Mouse (Mus musculus): ENCODE data around the gene Hspb1. TPM values are rescaled to one million over a fixed set of nuclear protein-coding genes. Genes with fewer than 3 reads are reported as not detected.

Gene Hspb1
- total and polyA plus RNA-seq, 3 experiments = not detected

DNA sequence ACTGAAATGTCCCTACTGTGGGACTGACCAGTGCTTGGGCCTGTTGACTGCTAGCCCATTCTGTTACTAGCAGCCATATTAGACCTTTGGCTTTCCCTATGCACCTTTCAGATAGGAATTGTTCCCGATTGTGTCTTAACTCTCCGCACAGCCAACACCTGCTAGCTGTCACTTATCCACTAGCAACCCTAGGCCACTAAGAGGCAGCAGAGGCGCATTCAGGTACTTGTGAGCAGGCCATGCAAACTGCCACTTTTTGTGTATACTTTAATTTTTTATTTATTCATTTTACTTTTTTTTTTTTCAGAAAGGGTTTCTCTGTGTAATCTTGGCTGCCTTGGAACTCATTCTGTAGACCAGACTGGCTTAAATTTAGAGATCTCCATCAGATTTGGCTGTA lies 13.0 kb downstream of the Hspb1 start:
- peaks cover 43% of the 10 kb centered on the region for H3K36me3 ChIP-seq (replicated peaks)
- H3K27me3 ChIP-seq (ENCODE audit: insufficient read depth, low read length) = no peaks in the 10 kb centered on the region
- no peaks in the 10 kb centered on the region for H3K9me3 ChIP-seq (replicated peaks)
- DNase-seq (ENCODE audit: low spot score) = no peak
- ATAC-seq (ENCODE audit: extremely low read depth, insufficient number of reproducible peaks, low FRiP score, poor library complexity, severe bottlenecking) = no peak
- peaks cover 7% of the 10 kb centered on the region for H3K4me1 ChIP-seq (ENCODE audit: insufficient read depth, low read depth, low read length)
- TF ChIP-seq CTCF (IDR thresholded peaks at IDR 0.05; ENCODE audit: low read depth, low read length) (no peak), GATA2 (IDR thresholded peaks at IDR 0.05; ENCODE audit: borderline replicate concordance, low read depth, low read length) (no peak), GATA1 (IDR thresholded peaks at IDR 0.05; ENCODE audit: borderline replicate concordance, low read length) (no peak)
- H3K4me3 ChIP-seq (ENCODE audit: low read depth, low read length) = no peak overlapping the region

DNA sequence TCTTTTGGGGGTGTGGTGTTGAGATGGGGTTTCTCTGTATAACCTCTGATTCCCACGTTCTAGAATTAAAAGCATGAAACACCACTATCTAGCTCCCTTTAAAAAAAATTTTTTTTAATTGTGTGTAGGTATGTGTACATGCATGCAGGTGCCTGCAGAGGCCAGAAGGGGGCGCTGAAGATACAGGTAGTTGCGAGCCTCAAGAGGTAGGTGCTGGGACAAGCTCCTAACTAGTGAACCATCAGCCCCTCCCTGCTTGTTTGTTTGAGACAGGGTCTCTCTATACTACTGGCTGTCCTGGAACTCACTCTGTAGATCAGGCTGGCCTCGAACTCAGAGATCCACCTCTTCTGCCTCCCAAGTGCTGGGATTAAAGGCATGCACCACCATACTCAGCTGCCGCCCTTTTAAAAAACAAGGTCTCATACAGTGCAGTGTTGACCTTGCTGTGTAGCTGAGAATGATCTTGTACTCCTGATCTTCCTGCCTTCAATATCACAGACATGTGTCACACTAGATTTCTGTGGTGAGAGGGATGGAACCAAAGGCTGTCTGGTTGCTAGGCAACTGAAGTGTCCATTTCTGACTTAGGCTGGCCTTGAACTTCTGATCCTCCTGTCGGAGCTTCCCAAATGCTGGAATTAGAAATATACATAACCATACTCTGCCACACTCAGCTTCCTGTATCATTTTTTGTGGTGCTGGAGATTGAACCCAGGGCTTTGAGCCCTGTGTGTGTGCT lies 13.8 kb downstream of the Hspb1 start:
- DNase-seq (ENCODE audit: low spot score) = no peak
- no peaks in the 10 kb centered on the region for H3K9me3 ChIP-seq (replicated peaks)
- ATAC-seq (ENCODE audit: extremely low read depth, insufficient number of reproducible peaks, low FRiP score, poor library complexity, severe bottlenecking) = no peak
- peaks cover 15% of the 10 kb centered on the region for H3K4me1 ChIP-seq (ENCODE audit: insufficient read depth, low read depth, low read length)
- peaks cover 51% of the 10 kb centered on the region for H3K36me3 ChIP-seq (replicated peaks)
- TF ChIP-seq POLR2AphosphoS5 (IDR thresholded peaks at IDR 0.05; ENCODE audit: insufficient replicate concordance, low read depth, low read length) (no peak), GATA1 (IDR thresholded peaks at IDR 0.05; ENCODE audit: borderline replicate concordance, low read length) (no peak), CTCF (IDR thresholded peaks at IDR 0.05; ENCODE audit: low read depth, low read length) (peak; percentile 30; the same call in 1 of the 2 replicates)
- H3K4me3 ChIP-seq (ENCODE audit: low read depth, low read length) = no peak overlapping the region
- no peaks in the 10 kb centered on the region for H3K27me3 ChIP-seq (ENCODE audit: insufficient read depth, low read length)

DNA sequence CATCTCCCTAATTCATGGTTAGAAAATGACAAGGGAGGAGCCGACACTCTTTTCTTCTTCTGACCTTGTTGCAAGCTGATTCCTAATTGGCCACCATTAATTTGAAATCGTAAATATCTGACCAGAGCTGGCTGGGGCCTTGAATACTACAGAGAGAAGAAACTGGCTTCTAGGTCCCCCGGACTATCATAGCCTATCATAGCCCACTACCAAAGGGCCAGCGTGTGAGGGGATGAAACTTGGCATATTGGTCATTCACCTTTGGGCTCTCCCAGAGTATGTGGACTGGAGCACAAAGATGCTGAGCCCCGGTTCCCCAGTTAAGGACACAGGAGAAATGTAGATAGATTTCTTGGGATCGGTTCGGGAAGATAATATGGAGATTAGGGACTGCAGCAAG lies 15.3 kb downstream of the Hspb1 start:
- no peak for DNase-seq (ENCODE audit: low spot score)
- peaks cover 30% of the 10 kb centered on the region for H3K4me1 ChIP-seq (ENCODE audit: insufficient read depth, low read depth, low read length)
- no peaks in the 10 kb centered on the region for H3K27me3 ChIP-seq (ENCODE audit: insufficient read depth, low read length)
- H3K36me3 ChIP-seq (replicated peaks) = peaks cover 60% of the 10 kb centered on the region
- no peak for ATAC-seq (ENCODE audit: extremely low read depth, insufficient number of reproducible peaks, low FRiP score, poor library complexity, severe bottlenecking)
- H3K4me3 ChIP-seq (ENCODE audit: low read depth, low read length) = no peak overlapping the region
- H3K9me3 ChIP-seq (replicated peaks) = no peaks in the 10 kb centered on the region
- TF ChIP-seq GATA2 (IDR thresholded peaks at IDR 0.05; ENCODE audit: borderline replicate concordance, low read depth, low read length) = no peak
- no peak for TF ChIP-seq CTCF (IDR thresholded peaks at IDR 0.05; ENCODE audit: low read depth, low read length)
- no peak for TF ChIP-seq POLR2AphosphoS5 (IDR thresholded peaks at IDR 0.05; ENCODE audit: insufficient replicate concordance, low read depth, low read length)
- TF ChIP-seq TAL1 (conservative IDR thresholded peaks at IDR 0.05; ENCODE audit: low read depth, low read length) = no peak
- no peak for TF ChIP-seq GATA1 (IDR thresholded peaks at IDR 0.05; ENCODE audit: borderline replicate concordance, low read length)

DNA sequence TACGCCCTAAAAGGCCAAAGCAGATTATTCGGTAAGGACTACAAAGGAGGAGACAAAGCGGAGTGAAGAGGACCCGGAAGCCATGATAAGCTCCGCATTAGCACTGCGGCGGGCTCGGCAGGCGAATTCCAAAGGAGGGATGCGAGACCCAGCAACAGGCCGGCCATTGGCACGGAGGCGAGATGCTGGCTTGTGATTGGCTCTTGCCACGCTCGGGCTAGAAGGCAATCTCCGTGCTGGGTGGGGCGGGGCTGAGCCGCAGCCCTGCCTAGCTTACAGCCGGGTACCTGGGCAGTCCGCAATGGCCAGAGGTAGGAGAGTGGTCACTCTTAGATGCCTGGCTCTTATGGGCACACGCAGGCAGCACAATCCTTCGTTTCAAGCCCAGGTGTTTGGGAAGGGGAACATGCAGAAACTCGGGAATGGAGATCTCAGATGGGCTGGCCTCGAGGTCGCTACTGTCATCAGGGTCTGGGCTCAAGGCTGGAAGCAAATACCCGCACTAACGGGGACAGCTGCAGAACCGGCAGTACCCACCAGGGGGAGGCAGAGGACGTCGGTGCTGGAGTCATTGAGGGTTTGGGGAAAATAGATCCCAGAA lies 15.9 kb downstream of the Hspb1 start:
- no peak overlapping the region for H3K4me3 ChIP-seq (ENCODE audit: low read depth, low read length)
- H3K9me3 ChIP-seq (replicated peaks) = no peaks in the 10 kb centered on the region
- H3K27me3 ChIP-seq (ENCODE audit: insufficient read depth, low read length) = no peaks in the 10 kb centered on the region
- ATAC-seq (ENCODE audit: extremely low read depth, insufficient number of reproducible peaks, low FRiP score, poor library complexity, severe bottlenecking) (no peak; the same call in 1 of the 2 replicates), DNase-seq (ENCODE audit: low spot score) (no peak)
- TF ChIP-seq CTCF (IDR thresholded peaks at IDR 0.05; ENCODE audit: low read depth, low read length) = peak; percentile 94
- TF ChIP-seq POLR2AphosphoS5 (IDR thresholded peaks at IDR 0.05; ENCODE audit: insufficient replicate concordance, low read depth, low read length) = no peak
- TF ChIP-seq TAL1 (conservative IDR thresholded peaks at IDR 0.05; ENCODE audit: low read depth, low read length) = no peak
- peaks cover 35% of the 10 kb centered on the region for H3K4me1 ChIP-seq (ENCODE audit: insufficient read depth, low read depth, low read length)
- peaks cover 65% of the 10 kb centered on the region for H3K36me3 ChIP-seq (replicated peaks)

DNA sequence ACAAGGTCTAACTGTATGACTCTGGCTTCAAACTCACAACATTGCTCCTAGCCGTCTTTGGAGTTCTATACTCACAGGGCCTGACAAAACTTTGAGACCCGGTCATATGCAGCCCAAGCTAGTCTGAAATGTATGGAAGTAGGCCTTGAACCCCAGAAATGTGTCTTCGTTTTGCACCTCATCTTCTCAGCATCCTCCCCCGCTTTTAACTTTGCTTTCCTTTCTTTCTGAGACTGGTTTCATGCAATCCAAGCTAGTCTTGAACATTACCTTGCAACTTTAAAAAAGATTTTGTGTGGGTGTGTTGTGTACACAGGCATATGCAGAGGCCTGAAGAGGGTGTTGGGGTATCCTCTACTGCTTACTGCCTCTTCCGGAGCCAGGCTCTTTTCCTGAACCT lies 16.5 kb downstream of the Hspb1 start:
- DNase-seq (ENCODE audit: low spot score) (no peak), ATAC-seq (ENCODE audit: extremely low read depth, insufficient number of reproducible peaks, low FRiP score, poor library complexity, severe bottlenecking) (no peak)
- no peaks in the 10 kb centered on the region for H3K27me3 ChIP-seq (ENCODE audit: insufficient read depth, low read length)
- H3K36me3 ChIP-seq (replicated peaks) = peaks cover 71% of the 10 kb centered on the region
- no peak for TF ChIP-seq CTCF (IDR thresholded peaks at IDR 0.05; ENCODE audit: low read depth, low read length)
- TF ChIP-seq TAL1 (conservative IDR thresholded peaks at IDR 0.05; ENCODE audit: low read depth, low read length) = no peak
- no peak for TF ChIP-seq GATA1 (IDR thresholded peaks at IDR 0.05; ENCODE audit: borderline replicate concordance, low read length)
- TF ChIP-seq GATA2 (IDR thresholded peaks at IDR 0.05; ENCODE audit: borderline replicate concordance, low read depth, low read length) = no peak
- no peak for TF ChIP-seq POLR2AphosphoS5 (IDR thresholded peaks at IDR 0.05; ENCODE audit: insufficient replicate concordance, low read depth, low read length)
- no peak overlapping the region for H3K4me3 ChIP-seq (ENCODE audit: low read depth, low read length)
- H3K4me1 ChIP-seq (ENCODE audit: insufficient read depth, low read depth, low read length) = peaks cover 40% of the 10 kb centered on the region
- no peaks in the 10 kb centered on the region for H3K9me3 ChIP-seq (replicated peaks)

DNA sequence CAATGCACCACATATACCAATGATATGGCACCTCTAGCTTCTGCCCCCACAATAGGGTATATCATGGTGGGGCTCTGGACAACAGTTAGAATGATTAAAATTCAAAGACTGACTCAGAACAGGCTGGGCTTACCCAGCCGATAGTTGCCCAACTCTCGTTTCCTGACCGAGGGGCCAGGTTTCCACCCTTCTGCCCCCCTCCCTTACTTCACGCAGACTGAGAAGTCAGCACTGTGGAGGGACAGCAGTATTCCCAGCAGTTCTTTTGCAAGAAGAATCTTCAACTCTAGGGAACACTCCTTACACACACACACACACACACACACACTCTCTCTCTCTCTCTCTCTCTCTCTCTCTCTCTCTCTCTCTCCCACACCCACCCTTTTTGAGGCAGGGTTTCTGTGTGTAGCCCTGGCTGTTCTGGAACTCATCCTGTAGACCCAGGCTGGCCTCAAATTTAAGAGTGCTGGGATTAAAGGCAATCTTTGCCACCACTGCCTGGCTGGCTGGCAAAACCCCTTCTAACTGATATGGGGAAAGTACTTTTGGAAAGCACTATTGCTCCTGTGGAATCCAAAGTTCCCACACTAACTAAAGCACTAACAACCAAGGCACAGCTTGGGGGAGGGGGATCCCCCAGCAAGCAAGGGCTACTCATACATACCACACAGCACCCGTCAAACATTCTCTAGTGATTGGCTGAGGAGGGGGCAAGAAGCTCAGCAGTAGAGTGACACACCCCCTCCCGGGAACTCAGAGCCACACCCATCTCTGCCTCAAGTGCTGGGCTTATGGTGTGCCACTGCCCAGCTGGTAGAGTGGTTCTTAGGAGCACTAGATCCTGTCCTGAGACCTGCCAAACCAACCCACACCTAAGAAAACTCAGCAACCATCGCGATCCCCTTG lies 17.9 kb downstream of the Hspb1 start:
- ATAC-seq (ENCODE audit: extremely low read depth, insufficient number of reproducible peaks, low FRiP score, poor library complexity, severe bottlenecking) (no peak), DNase-seq (ENCODE audit: low spot score) (no peak)
- no peak for TF ChIP-seq POLR2AphosphoS5 (IDR thresholded peaks at IDR 0.05; ENCODE audit: insufficient replicate concordance, low read depth, low read length)
- no peak for TF ChIP-seq TAL1 (conservative IDR thresholded peaks at IDR 0.05; ENCODE audit: low read depth, low read length)
- no peak for TF ChIP-seq CTCF (IDR thresholded peaks at IDR 0.05; ENCODE audit: low read depth, low read length)
- TF ChIP-seq GATA2 (IDR thresholded peaks at IDR 0.05; ENCODE audit: borderline replicate concordance, low read depth, low read length) = no peak
- no peak for TF ChIP-seq GATA1 (IDR thresholded peaks at IDR 0.05; ENCODE audit: borderline replicate concordance, low read length)
- Histone ChIP-seq H3K36me3 (replicated peaks) (peaks cover 84% of the 10 kb centered on the region), H3K27me3 (ENCODE audit: insufficient read depth, low read length) (no peaks in the 10 kb centered on the region), H3K9me3 (replicated peaks) (no peaks in the 10 kb centered on the region), H3K4me3 (ENCODE audit: low read depth, low read length) (no peak overlapping the region), H3K4me1 (ENCODE audit: insufficient read depth, low read depth, low read length) (peaks cover 51% of the 10 kb centered on the region)

Measured in G1E (cell line).